Mouse (Mus musculus) forebrain, embryonic 16.5 days (tissue): ENCODE results near the gene Sgpl1. TPM values are rescaled to one million over a fixed set of nuclear protein-coding genes. Genes with fewer than 3 reads are reported as not detected.

ENCODE experiments used
- ATAC-seq: fragments of 200-750 bp; cut with Nextera tagmentation; 2 replicates; pipeline ENCODE4 v1.8.0; 2017; ENCODE audit warnings: mild to moderate bottlenecking, moderate library complexity
- H3K27ac ChIP-seq: fragments of 300-500 bp; sonication (generic); 2 replicates; pipeline ENCODE4 v1.5.1; 2014; ENCODE audit warnings: low read length, control low read depth
- H3K27me3 ChIP-seq: fragments of 300-500 bp; sonication (generic); replicated peaks from 2 replicates; pipeline ENCODE4 v1.6.1; 2014; ENCODE audit warnings: low read length; ENCODE audit not compliant: control insufficient read depth, insufficient read depth
- H3K36me3 ChIP-seq: fragments of 300-500 bp; sonication (generic); 2 replicates; pipeline ENCODE4 v1.6.1; 2014; ENCODE audit not compliant: control insufficient read depth, insufficient read depth
- H3K4me1 ChIP-seq: fragments of 300-500 bp; sonication (generic); replicated peaks from 2 replicates; pipeline ENCODE4 v1.6.1; 2014; ENCODE audit warnings: low read length; ENCODE audit not compliant: control insufficient read depth, insufficient read depth
- H3K4me2 ChIP-seq: fragments of 300-500 bp; sonication (generic); 2 replicates; pipeline ENCODE4 v1.6.1; 2014; ENCODE audit warnings: mild to moderate bottlenecking, low read length, control low read depth
- H3K4me3 ChIP-seq: fragments of 300-500 bp; sonication (generic); replicated peaks from 2 replicates; pipeline ENCODE4 v1.5.1; 2014; ENCODE audit warnings: mild to moderate bottlenecking, low read length, control low read depth
- H3K9ac ChIP-seq: fragments of 300-500 bp; sonication (generic); replicated peaks from 2 replicates; pipeline ENCODE4 v1.6.1; 2014; ENCODE audit warnings: low read depth, low read length, control low read depth
- H3K9me3 ChIP-seq: fragments of 300-500 bp; sonication (generic); 2 replicates; pipeline ENCODE4 v1.6.1; 2016; ENCODE audit warnings: low read length; ENCODE audit not compliant: control insufficient read depth
- WGBS: fragments of 180-500 bp; shearing (Covaris S2); extraction: QIAGEN DNeasy Blood & Tissue Kit; methylation state at CpG from one replicate; pipeline ENCODE4 v1.1.7; 2014; 5-methylcytosine and 5-hydroxymethylcytosine counted together
- polyA plus RNA-seq: library from polyadenylated mRNA; unstranded; fragments of >200 nt; fragmentation: Nextera tagmentation; extraction: Ambion mirVana; gene quantifications from 2 replicates; pipeline ENCODE4 v1.2.1, GENCODE M21; 2015

The Sgpl1 gene
- polyA plus RNA-seq, 1 experiment from 2014 or later: 64.0 TPM

DNA sequence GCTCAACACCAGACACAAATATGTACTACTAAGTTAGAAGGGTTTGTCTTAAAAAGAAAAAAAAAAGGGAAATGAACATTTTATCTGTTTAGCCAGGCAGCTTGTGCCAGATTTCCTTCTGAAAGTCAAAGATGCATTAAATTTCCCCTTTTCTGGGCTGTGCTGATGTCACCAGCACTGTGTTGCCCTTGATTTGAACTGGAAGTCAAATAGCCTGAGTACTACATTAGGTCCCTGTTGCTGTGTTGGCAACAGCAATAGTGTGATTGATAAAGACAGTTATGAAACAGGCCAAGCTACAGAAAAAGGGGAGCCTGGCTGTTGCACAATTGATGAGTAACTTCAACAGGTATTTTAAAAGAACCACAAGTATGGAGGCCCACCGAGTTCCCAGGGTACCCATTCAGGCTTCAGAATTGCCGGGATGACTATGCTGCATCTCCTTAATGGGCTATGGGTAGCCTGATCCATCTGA, 33.2 kb downstream of the Sgpl1 start:
- H3K9me3 ChIP-seq: no peaks in the 10 kb centered on the region
- 98% methylated on average over 2 of the region's 2 CpGs for WGBS
- ATAC-seq: no peak
- H3K27ac ChIP-seq: no peak overlapping the region
- H3K36me3 ChIP-seq: peaks cover 17% of the 10 kb centered on the region
- no peak overlapping the region for H3K9ac ChIP-seq
- peaks cover 2% of the 10 kb centered on the region; the same call in 1 of the 2 replicates for H3K4me1 ChIP-seq
- no peaks in the 10 kb centered on the region for H3K27me3 ChIP-seq
- no peak overlapping the region for H3K4me3 ChIP-seq
- H3K4me2 ChIP-seq: no peak overlapping the region

- 90% methylated on average over 3 of the region's 3 CpGs for WGBS
- Histone ChIP-seq H3K9me3 (no peaks in the 10 kb centered on the region), H3K4me3 (no peak overlapping the region), H3K27ac (no peak overlapping the region), H3K27me3 (no peaks in the 10 kb centered on the region), H3K4me2 (no peak overlapping the region), H3K36me3 (peaks cover 49% of the 10 kb centered on the region), H3K9ac (no peak overlapping the region), H3K4me1 (no peaks in the 10 kb centered on the region)
- no peak for ATAC-seq
Measured at GRCm38 (mm10) chr10:61103564-61104114, 43.9 kb downstream of the Sgpl1 start.

GRCm38 (mm10) chr10:61091866-61092265, 55.6 kb downstream of the Sgpl1 start:
- H3K27me3 ChIP-seq: no peaks in the 10 kb centered on the region
- no peak overlapping the region for H3K27ac ChIP-seq
- no peaks in the 10 kb centered on the region for H3K9me3 ChIP-seq
- no peak for ATAC-seq
- peaks cover 9% of the 10 kb centered on the region for H3K4me1 ChIP-seq
- H3K4me3 ChIP-seq: no peak overlapping the region
- H3K4me2 ChIP-seq: no peak overlapping the region
- H3K9ac ChIP-seq: no peak overlapping the region
- no peaks in the 10 kb centered on the region for H3K36me3 ChIP-seq
- whole genome bisulfite sequencing: 84% methylated on average over 6 of the region's 6 CpGs

GRCm38 (mm10) chr10:61089170-61090142, 58.0 kb downstream of the Sgpl1 start, which contains the start of gene Pcbd1:
Pcbd1 (plus strand) TSS chr10:61089331.
- ATAC-seq: peak; percentile 22; the same call in 1 of the 2 replicates
- H3K4me3 ChIP-seq: peak within 1 kb of the TSS; percentile 25
- H3K27me3 ChIP-seq: no peaks in the 10 kb centered on the region
- no peaks in the 10 kb centered on the region for H3K9me3 ChIP-seq
- peak within 1 kb of the TSS; percentile 61 for H3K9ac ChIP-seq
- peaks cover 11% of the 10 kb centered on the region for H3K4me1 ChIP-seq
- H3K27ac ChIP-seq: no peak within 1 kb of the TSS
- H3K36me3 ChIP-seq: no peaks in the 10 kb centered on the region
- H3K4me2 ChIP-seq: peak within 1 kb of the TSS; percentile 54
- 12% methylated on average over 30 of the region's 33 CpGs for WGBS

GRCm38 (mm10) chr10:61088468-61088867, 59.0 kb downstream of the Sgpl1 start:
- ATAC-seq: no peak
- H3K27ac ChIP-seq: no peak overlapping the region
- peaks cover 11% of the 10 kb centered on the region for H3K4me1 ChIP-seq
- H3K9me3 ChIP-seq: no peaks in the 10 kb centered on the region
- H3K4me3 ChIP-seq: no peak overlapping the region
- 90% methylated on average over 3 of the region's 3 CpGs for WGBS
- no peak overlapping the region for H3K4me2 ChIP-seq
- H3K36me3 ChIP-seq: no peaks in the 10 kb centered on the region
- no peaks in the 10 kb centered on the region for H3K27me3 ChIP-seq
- H3K9ac ChIP-seq: no peak overlapping the region

- Histone ChIP-seq H3K9ac (no peak overlapping the region), H3K4me1 (peaks cover 11% of the 10 kb centered on the region), H3K36me3 (no peaks in the 10 kb centered on the region), H3K27me3 (no peaks in the 10 kb centered on the region), H3K4me2 (no peak overlapping the region), H3K9me3 (no peaks in the 10 kb centered on the region), H3K27ac (no peak overlapping the region), H3K4me3 (no peak overlapping the region)
- ATAC-seq: peak; percentile 73
- 19% methylated on average over 3 of the region's 3 CpGs for WGBS
Measured at GRCm38 (mm10) chr10:61086502-61086901, 61.0 kb downstream of the Sgpl1 start.

DNA sequence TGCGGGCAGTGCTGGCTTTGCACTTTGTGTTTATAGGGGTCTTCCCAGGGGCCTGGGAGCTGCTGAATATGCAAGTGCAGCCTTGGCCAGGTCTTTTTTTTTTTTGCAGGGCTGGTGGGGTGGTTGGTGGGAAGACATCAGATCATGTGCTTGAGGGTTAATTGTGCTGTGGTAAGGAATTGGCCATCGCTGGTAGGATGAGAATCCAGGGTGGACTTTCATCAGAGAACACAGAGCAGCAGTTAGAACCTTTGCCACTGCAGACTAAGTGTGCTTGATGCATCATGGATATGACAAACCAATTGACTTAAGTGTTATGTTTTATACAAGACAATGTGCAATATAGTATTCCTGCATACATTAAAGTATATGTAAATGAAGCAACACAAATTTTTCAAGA, 62.1 kb downstream of the Sgpl1 start:
- ATAC-seq: no peak
- Histone ChIP-seq H3K27me3 (no peaks in the 10 kb centered on the region), H3K4me3 (no peak overlapping the region), H3K4me2 (no peak overlapping the region), H3K9ac (no peak overlapping the region), H3K9me3 (no peaks in the 10 kb centered on the region), H3K4me1 (peaks cover 13% of the 10 kb centered on the region), H3K27ac (no peak overlapping the region), H3K36me3 (no peaks in the 10 kb centered on the region)
- WGBS: 94% methylated on average over 2 of the region's 2 CpGs

DNA sequence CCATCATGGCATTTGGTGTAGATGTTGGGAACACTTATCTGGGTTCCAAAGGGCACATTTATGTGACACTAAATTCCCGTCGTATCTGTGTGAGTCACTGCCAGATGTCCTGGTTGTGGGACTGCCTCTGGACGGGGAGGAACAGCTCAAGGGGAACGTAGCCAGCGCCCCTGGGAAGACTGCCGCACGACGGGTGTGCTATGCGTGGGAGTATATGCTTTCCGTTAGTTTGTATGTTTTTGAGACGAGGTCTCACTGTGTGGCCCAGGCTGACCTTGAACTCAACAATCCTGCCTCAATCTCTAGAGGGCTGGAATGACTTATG, 66.6 kb downstream of the Sgpl1 start:
- 95% methylated on average over 11 of the region's 11 CpGs for WGBS
- no peaks in the 10 kb centered on the region for H3K27me3 ChIP-seq
- no peak overlapping the region for H3K27ac ChIP-seq
- no peak overlapping the region for H3K9ac ChIP-seq
- H3K4me1 ChIP-seq: peaks cover 6% of the 10 kb centered on the region; the same call in 1 of the 2 replicates
- ATAC-seq: no peak
- no peaks in the 10 kb centered on the region for H3K9me3 ChIP-seq
- no peak overlapping the region for H3K4me2 ChIP-seq
- H3K36me3 ChIP-seq: no peaks in the 10 kb centered on the region
- H3K4me3 ChIP-seq: no peak overlapping the region

GRCm38 (mm10) chr10:61080227-61080930, 67.1 kb downstream of the Sgpl1 start:
- Histone ChIP-seq H3K4me3 (peak overlapping the region; percentile 18; the same call in 1 of the 2 replicates), H3K27me3 (no peaks in the 10 kb centered on the region), H3K9me3 (no peaks in the 10 kb centered on the region), H3K4me2 (peak overlapping the region; percentile 40), H3K36me3 (no peaks in the 10 kb centered on the region), H3K27ac (peak overlapping the region; percentile 34), H3K9ac (peak overlapping the region; percentile 29; the same call in 1 of the 2 replicates), H3K4me1 (peaks cover 6% of the 10 kb centered on the region; the same call in 1 of the 2 replicates)
- peak; percentile 99 for ATAC-seq
- WGBS: 42% methylated on average over 14 of the region's 14 CpGs
